Mouse (Mus musculus): ENCODE measurements around the gene March9. TPM values are rescaled to one million over a fixed set of nuclear protein-coding genes. Genes with fewer than 3 reads are reported as not detected.
"Not testable (repeated sequence)": the region's sequence is repeated elsewhere in the genome, so short reads cannot be mapped to it uniquely, and the experiment has no call there.

The March9 gene
- total RNA-seq, 2 experiments from 2014 or later, result 11.3 to 12.1 TPM

DNA sequence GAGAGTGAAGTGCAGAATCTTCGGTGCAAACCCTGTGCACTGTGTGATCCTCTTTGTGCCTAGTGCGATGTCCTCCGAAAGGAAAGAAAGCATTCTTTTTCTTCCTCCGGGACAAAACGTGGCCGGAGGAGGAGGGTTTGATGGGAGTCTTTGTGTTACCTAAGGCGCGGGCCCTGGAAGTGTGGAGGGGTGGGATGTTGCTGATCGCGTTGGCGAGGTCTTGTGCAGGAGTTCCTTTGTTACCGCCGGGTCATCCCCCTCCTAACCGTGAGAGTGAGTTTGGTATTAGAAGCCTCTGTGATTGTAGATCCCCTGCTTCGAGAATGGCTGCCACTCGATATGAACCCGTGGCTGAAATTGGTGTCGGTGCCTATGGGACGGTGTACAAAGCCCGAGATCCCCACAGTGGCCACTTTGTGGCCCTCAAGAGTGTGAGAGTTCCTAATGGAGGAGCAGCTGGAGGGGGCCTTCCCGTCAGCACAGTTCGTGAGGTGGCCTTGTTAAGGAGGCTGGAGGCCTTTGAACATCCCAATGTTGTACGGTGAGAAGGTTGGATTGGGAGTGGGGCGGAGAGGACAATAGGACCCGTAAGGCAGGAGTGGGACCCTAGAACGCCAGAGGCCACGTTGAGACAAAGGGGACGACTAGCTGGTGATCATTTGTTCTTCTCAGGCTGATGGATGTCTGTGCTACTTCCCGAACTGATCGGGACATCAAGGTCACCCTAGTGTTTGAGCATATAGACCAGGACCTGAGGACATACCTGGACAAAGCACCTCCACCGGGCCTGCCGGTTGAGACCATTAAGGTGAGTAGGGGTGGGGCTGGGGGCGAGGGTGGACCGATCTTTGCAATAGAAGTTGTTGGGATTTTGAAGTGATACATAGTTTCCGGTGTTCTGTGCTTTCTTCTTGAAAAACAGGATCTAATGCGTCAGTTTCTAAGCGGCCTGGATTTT, 4.2 kb upstream of the March9 start:
- no peak for DNase-seq (ENCODE audit: low spot score in 2 of 2)

DNA sequence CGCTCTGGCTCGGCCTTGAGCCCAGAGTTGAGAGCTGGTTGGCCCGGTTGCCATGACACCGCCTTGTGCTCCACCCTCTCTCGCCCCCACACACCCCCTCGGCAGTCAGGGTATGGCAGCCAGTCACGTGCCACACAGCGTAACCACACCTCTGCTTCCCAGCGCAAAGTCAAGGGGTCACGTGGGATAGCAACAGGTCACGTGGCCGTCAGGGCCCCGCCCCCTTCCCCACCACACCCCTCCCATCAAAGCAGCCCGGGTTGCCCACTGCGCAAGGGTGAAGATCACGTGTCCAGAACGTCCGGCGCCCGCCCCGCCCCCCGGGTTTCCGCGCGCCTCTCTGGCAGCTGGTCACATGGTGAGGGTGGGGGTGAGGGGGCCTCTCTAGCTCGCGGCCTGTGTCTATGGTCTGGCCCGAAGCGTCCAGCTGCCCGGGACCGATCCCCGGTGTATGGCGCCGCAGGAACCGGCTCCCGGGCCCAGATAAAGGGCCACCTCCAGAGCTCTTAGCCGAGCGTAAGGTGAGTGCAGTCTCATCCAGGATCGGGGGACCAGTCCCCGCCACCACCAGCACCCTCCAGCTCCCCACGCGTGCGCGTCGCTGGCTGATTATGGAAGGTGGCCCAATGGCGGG, 3.4 kb upstream of the March9 start, which contains the start of gene Cdk4:
Gene Cdk4 (plus strand): TSS at position 296 of the 634 bp plus-strand sequence.
- peak; percentile 98 for DNase-seq (ENCODE audit: low spot score in 2 of 2)

DNA sequence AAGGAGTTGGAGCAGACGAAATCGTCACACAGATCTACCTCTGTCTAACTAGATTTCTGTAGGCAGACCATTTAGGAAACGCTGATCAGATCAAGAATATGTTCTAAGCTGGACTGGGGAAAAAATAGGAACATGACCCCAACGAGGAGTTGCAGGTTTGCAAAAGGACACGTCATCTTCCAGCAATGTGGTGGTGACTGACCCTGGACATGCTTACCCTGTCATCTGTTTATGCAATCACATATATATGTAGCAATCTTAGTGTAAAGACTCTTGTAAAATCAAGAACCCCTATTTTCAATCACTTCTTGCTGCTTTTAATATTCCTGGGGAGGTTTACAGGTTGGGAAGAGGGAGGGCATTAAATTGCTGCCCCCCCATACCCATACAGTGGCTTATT, 2.5 kb upstream of the March9 start:
- no peak for DNase-seq (ENCODE audit: low spot score in 2 of 2)

DNA sequence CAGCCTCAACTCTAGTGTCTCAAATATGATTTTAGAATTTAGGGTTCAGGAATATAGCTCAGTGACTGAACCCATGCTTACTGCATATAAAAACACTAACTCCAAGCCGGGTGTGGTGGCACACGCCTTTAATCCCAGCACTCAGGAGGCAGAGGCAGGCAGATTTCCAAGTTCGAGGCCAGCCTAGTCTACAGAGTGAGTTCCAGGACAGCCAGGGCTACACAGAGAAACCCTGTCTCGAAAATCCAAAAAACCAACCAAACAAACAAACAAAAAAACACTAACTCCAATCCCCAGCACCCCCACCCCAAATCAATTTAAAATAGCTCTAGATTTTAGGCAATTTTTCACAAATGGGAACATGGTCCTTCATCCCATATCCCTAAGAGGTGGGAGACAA, 2.1 kb upstream of the March9 start:
- not testable (repeated sequence) for DNase-seq (ENCODE audit: low spot score in 2 of 2)

DNA sequence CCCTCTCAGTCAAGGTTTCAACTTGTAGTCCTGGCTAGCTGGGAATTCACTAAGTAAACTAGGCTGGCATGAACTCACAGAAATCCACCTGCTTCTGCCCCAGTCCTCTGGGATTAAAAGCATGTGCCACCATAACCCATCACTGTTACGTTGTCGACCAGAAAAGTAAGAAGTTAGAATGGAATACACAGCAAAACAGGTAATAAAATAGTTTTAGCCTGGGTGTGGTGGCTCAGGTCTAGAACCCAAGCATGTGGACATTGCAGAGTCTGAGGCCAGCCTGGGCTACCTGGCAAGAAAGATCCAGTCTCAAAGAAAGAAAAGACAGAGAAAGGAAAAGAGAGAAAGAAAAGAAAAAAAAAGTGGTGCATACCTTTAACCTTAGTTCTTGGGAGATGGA, 1.5 kb upstream of the March9 start:
- no peak for DNase-seq (ENCODE audit: low spot score in 2 of 2)

DNA sequence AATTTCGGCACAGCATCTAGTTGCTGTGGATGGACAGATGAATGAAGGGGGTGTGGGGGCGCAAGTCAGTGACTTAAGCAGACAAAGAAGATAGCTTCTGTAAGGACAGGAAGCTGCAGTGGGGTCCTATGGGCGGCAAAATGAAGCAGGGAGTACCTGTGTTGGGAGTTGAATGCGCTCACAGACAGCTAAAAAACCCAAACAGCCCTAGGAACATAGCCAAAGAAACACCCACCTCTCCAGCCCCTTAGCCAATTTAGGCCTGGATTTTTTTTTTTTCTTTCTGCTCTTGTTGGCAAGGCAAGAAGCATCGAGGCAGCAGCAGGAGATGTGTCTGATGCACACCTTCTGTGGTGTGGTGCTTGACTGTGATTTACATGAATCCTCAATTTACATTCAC, 1.1 kb upstream of the March9 start:
- no peak for DNase-seq (ENCODE audit: low spot score in 2 of 2)

DNA sequence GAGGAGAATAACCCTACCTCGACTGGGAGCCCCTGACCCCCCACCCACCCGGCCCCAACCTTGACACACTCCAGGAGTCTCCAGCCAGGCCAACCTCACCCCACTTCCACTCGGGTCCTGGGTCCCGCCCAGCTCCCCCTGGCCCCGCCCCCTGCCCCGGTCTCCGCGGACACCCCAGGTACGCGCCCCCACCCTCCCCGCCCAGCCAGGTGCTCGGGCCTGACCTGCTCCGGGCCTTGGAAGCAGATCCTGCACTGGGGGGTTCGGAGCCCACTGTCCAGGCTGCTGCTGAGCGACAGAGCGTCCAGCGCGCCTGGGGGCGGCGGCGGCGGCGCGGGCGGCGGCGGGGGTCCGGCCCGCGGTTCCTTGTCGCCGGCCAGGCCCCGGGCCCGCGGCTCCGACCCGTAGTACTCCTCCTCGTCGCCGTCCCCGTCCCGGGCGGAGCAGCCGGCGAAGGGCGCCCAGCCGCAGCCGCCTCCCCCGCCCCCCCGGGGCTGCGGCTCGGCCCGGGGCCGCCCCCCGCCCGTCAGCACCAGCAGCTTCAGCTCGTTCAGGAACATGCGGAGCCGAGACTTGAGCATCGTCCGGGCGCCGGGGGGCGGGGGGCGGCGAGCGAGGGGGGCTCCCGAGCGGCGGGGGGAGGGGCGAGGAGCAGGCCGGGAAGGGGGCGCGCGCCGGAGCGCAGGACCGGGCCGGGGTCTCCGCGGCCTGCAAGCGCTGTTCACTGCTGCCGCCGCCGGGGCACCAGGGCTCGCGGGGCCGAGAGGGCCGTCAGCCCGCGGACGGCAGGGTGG, 613 bp downstream of the March9 start:
- DNase-seq (ENCODE audit: low spot score in 2 of 2), result no peak

DNA sequence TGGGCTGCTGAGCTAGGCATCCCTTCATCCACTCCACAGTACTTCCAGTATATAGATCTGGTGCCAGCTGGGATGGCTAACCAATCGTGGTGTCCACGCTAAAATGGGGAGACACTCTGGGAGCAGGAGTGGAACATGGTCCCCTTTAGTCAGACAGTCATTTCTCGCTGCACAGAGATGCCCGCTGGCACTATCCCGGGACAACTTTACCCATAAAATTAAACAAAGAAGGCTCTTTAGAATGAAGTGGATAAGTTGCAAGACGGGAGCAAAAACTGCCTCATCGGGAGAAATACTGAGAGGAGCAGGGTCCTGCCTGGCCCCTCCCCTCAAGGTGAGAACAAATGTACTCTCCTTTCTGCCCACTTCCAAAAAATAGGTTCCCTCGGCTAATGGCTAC, 1.3 kb downstream of the March9 start:
- DNase-seq (ENCODE audit: low spot score in 2 of 2), result no peak

DNA sequence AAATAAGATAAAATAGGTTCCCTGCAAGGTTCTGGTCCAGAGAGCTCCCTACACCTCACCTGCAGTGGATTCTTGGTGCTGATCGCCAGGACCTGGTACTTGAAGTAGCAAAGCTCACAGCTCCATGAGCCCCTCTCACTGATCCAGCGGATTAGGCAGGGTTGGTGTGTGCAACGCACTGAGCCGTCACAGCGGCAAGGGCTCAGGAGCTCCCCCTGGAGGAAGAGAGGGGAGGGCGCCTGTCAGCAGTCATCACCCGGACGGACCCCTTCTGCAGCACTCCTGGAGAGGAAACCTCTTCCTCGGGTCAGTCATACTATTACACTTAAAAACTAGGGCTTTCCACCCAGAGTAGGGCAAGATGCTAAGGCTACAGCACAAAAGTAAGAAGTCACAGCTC, 1.8 kb downstream of the March9 start:
- peak in 1 of 2 experiments; percentile 53 for DNase-seq (ENCODE audit: low spot score in 2 of 2)

DNA sequence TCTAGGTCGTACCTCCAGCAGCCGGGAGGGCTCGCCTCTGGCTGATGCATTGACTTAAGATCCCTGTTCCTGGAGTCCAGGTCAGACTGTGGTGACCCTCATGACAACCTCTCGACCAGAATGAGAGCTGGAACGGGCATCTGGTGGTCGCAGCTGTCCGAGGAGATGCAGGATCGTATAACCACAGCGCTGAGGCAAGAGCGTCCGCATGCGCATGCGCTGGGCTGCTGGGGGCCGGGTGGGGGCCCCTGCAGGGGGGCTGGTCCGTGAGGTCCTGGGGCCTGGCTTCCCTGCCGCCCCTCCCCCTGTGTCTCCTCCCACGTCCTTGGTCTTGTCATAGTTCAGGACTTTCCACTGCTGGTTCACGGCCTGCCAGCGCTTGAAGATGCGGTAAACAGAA, 3.5 kb downstream of the March9 start:
- no peak for DNase-seq (ENCODE audit: low spot score in 2 of 2)

DNA sequence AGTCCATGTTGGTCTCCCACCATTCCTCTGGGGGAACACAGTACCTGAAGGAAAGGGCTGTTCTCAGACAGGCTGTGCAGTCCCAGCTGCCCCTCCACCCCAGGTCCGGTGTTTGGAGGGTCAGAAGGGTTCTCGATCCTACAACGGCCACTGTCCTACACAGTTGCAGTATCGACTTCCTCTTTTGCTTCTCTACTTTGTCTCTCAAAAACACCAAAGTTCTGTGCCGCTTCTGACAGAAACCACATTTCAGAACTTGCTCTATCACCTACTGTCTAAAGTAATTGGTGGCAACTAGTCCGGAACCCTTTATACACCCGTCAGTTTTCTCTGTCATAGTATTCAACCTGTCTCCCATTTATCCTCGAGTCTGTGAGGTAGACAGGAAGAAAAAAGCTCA, 4.6 kb downstream of the March9 start:
- no peak for DNase-seq (ENCODE audit: low spot score in 2 of 2)

DNA sequence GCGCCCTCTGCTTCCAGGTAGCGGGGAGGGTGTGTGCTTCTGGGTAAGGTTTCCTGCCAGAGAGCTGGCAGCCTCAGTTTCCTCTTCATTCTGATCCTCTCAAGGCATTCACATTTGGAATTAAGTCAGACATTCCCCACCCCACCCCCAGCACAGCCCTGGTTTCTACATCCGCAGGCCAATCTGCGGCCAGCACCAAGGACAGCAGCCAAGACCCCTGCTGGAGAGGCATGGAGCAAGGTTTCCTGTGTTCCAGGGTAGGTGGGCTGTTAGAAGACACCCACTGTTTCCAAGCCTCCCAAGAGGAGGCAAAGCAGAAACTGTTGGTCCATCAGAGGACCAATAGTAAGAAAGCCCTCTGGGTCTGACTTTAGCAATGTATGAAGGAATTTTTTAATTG, 5.3 kb downstream of the March9 start:
- DNase-seq (ENCODE audit: low spot score in 2 of 2), result no peak

DNA sequence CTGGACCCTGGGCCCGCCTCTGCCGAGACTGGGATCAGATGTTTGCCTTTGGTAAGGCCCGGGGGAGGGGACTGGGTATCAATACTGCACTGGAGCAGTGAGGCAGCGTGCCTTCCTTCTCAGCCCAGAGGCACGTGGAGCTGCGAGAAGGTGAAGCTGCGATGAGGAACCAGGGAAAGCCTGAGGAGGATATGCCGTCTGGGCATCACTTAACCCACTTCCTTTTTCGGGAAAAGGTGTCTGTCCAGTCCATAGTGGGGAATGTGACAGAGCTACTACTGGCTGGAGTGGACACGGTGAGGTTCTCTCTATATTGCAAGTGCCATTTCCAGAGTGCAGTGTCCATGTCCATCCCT, 9.9 kb downstream of the March9 start:
- no peak for DNase-seq (ENCODE audit: low spot score in 2 of 2)

DNA sequence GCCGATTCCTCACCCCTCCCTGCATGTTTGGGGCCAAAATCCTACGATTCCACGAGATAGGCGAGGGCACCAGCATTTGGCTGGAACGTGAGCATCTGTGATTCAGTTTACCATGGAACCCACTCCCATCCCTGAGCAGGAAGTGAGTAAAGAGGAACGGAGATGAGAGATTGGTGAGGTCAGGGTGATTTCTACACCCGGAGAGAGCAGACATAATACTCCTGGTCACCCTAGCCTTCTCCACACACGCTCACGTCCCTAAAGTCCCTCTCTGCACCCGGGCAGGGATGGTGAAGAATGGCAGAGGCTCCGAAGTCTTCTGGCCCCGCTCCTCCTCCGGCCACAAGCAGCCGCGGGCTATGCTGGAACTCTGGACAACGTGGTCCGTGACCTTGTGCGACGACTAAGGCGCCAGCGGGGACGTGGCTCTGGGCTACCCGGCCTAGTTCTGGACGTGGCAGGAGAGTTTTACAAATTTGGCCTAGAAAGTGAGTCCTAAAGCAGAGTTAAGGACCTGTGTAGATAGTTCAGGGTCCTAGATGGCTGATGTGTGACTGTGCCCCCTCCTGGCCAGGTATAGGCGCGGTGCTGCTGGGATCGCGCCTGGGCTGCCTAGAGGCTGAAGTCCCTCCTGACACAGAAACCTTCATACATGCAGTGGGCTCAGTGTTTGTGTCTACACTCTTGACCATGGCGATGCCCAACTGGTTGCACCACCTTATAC, 10.4 kb downstream of the March9 start:
- DNase-seq (ENCODE audit: low spot score in 2 of 2), result no peak

DNA sequence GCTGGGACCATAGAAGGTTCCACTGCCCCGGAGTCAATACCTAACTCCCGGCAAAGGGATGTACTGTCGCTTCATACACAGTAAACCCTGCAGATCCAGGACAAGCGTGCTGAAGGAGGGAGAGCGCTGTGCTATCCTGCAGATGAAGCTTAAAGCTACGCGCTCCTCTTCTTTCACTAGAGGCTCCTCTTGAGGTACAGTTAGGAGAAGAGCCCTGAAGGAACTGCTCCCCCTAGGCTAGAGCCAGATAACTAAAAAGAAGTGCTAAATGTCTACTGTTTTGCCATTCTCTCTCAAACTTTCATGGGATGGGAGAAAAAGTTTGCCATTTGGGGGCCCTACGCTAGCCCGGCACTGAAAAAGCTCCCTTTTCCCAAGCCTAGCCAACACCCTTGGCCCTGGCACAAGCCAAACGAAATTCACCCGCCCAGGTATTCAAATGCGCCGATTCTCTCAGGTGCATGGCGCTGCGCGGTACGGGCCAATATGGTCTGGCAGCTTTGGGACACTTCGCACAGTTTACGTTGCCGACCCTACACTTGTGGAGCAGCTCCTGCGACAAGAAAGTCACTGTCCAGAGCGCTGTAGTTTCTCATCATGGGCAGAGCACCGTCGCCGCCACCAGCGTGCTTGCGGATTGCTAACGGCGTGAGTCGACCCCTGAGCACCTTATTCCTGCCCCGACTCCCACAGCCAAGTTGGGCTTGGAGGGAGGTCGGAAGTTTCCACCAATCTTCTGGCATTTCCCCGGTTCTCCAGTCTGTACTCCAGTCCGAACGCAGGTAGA, 11.2 kb downstream of the March9 start:
- DNase-seq (ENCODE audit: low spot score in 2 of 2), result no peak

DNA sequence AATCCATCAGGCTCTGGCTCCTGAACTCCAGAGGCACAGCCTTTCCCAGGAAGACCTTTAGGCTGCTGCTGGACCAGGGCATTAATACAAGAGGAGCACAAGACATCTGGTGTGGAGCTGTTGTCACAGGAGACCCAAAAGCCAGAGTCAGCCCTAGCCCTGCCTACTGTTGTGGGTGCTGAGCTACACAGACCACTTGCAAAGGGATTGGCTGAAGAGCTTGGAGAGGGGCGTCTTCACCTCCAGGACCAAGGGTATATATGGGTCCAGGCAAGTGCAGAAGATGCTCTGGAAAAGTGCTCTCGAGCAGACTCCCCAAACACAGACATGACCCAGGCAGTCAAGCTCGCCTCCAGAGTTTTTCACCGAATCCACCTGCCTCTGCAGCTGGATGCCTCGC, 12.0 kb downstream of the March9 start, which contains the start of gene Cyp27b1:
Gene Cyp27b1 (plus strand): TSS at position 297 of the 400 bp plus-strand sequence.
- no peak for DNase-seq (ENCODE audit: low spot score in 2 of 2)

DNA sequence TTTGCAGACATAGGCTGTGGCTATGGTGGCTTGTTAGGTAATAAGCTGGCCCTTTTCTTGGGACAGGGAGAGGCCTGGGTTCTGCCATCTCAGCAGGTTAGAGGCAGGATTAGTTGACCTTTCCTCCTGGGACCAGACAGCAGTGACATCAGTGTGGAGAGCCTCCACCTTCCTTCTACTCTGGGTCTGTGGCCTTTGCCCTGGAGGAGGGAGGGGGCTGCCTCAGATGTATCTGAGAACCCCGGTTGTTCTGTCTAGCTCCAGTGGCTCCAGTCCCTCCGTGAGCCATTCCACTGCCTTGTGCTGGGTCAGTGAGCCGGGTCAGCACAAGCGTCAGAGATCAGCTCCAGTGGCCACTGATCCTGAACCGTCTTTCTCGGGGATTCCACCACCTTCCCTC, 16.8 kb downstream of the March9 start:
- no peak for DNase-seq (ENCODE audit: low spot score in 2 of 2)

DNA sequence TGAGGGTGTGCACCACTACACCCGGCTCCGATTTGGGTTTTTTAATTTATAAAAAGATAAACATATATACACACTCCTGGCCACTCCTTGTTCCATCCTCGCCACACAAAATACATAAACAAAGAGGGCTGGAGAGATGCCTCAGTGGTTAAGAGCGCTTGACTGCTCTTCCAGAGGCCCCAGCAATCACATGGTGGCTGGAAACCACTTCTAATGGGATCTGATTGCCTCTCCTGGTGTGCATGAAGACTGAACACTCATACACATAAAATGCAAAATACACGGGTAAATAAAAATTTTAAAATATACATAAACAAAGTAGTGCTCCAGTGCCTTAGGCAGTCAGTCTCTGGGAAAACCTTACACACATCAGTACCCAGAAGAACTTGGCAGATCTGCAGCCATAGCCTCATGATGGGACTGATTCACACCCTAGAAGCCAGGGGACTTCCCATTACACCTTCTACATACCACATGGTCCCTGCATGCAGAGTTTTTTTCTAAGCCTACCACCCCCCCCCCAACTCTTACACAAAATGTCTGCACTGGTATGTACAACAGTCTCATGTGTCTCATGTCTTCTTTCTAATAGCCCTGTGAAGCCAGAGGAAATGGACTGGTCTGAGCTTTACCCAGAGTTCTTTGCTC, 17.4 kb downstream of the March9 start:
- no peak for DNase-seq (ENCODE audit: low spot score in 2 of 2)

DNA sequence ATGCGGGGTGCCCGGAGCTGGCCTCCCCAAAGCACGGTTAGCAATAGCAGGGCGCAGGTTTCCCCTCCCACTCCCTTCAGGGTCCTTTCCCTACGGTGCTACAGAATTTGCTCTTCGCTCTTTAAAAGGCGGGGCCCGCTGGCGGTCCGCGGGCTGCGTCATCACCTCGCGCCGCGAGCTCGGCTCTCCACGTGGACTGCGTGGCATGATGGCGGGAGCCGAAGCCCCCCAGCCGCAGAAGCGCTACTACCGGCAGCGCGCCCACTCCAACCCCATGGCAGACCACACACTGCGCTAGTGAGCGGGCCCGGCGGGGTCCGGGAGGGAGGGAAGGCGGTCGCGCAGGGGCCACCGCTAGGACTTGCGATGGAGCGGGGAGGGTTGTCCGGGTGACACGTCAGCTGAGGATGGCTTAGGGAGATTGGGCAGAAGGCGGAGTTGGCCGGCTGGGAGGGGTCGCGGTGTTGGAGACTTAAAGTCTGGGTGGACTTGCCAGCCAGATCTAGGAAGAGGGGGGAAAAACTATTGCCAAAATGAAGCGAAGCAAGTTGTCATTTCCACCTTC, 18.1 kb downstream of the March9 start:
- DNase-seq (ENCODE audit: low spot score in 2 of 2), result peak; percentile 72 to 81

Measured in adrenal gland, postnatal 4 days (tissue).